Mouse (Mus musculus) myocyte (in vitro differentiated cells): Measurements from ENCODE around the gene Trpm3.

Experiments used
- CEBPB ChIP-seq: IDR thresholded peaks from 2 replicates; pipeline ENCODE4 v1.6.1; 2011; ENCODE audit warnings: mild to moderate bottlenecking, moderate library complexity; ENCODE audit not compliant: poor library complexity, insufficient read depth, severe bottlenecking
- E2F4 ChIP-seq: IDR thresholded peaks from one replicate; pipeline ENCODE4 v1.6.1; 2011; ENCODE audit warnings: mild to moderate bottlenecking, control low read depth, moderate library complexity; ENCODE audit not compliant: insufficient read depth
- MYOD1 ChIP-seq, 3 experiments: IDR thresholded peaks; one replicate each; pipeline ENCODE4 v1.6.1; 2011; ENCODE audit warnings: control low read depth in 2 of 3, low read depth in 2 of 3, mild to moderate bottlenecking in 2 of 3, moderate library complexity in 1 of 3; ENCODE audit not compliant: insufficient read length in 2 of 3, control insufficient read depth in 1 of 3
- MYOG ChIP-seq, 3 experiments: IDR thresholded peaks; one replicate each; pipeline ENCODE4 v1.6.1; 2011; ENCODE audit warnings: control low read depth in 2 of 3, low read depth in 2 of 3, mild to moderate bottlenecking in 2 of 3; ENCODE audit not compliant: insufficient read length in 2 of 3, control insufficient read depth in 1 of 3, insufficient read depth in 1 of 3
- POLR2A ChIP-seq: IDR thresholded peaks from one replicate; pipeline ENCODE4 v1.6.1; 2011; ENCODE audit warnings: low read depth, mild to moderate bottlenecking, control low read depth, moderate library complexity; ENCODE audit not compliant: insufficient read length
- SRF ChIP-seq: IDR thresholded peaks from one replicate; pipeline ENCODE4 v1.6.1; 2011; ENCODE audit warnings: low read depth; ENCODE audit not compliant: control insufficient read depth, insufficient read length
- TCF12 ChIP-seq: IDR thresholded peaks from one replicate; pipeline ENCODE4 v1.6.1; 2011; ENCODE audit warnings: mild to moderate bottlenecking, control low read depth; ENCODE audit not compliant: poor library complexity, insufficient read depth, severe bottlenecking
- USF1 ChIP-seq: IDR thresholded peaks from one replicate; pipeline ENCODE4 v1.6.1; 2011; ENCODE audit warnings: low read depth, mild to moderate bottlenecking, control low read depth, moderate library complexity

GRCm38 (mm10) chr19:22915868-22916642 lies 777.2 kb downstream of the Trpm3 start:
- TF ChIP-seq POLR2A = no peak
- TF ChIP-seq E2F4 = no peak
- no peak for TF ChIP-seq USF1
- no peak for TF ChIP-seq MYOD1 (IDR thresholded peaks at IDR 0.05; ENCODE audit: control insufficient read depth in 1 of 3, insufficient read length in 2 of 3, low read depth in 2 of 3)
- TF ChIP-seq MYOG (IDR thresholded peaks at IDR 0.05; ENCODE audit: control insufficient read depth in 1 of 3, insufficient read depth in 1 of 3, insufficient read length in 2 of 3, low read depth in 2 of 3) = no peak
- TF ChIP-seq TCF12 = no peak
- TF ChIP-seq CEBPB = no peak
- TF ChIP-seq SRF = no peak
